Mouse (Mus musculus): Measurements from ENCODE around the gene Agmat. TPM values are rescaled to one million over a fixed set of nuclear protein-coding genes. Genes with fewer than 3 reads are reported as not detected.

The Agmat gene
- polyA plus RNA-seq, 1 experiment = 0.15 TPM

DNA sequence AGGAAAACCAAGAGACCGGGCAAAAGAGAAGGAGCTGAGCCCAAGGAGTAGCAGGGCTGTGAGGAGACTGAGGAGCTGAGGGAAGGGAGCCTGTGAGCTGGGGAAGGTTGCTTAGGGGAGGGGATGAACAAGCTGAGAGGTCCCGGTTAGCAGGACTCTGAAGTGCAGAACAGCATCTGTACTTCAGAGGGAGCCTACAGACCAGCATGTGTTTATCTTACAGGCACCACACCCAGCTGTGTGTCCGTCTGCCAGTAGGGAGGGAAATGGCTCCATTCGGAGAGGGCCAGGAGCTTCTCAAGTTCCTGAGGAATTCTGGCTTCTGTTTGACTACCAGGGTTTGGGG is 5.6 kb downstream of the Agmat start:
- DNase-seq = no peak
- TF ChIP-seq POLR2A (IDR thresholded peaks at IDR 0.05; ENCODE audit: borderline replicate concordance, extremely low read depth, low read depth, low read length) = no peak
- TF ChIP-seq CTCF (IDR thresholded peaks at IDR 0.05; ENCODE audit: insufficient read depth, low read length) = no peak
- Histone ChIP-seq H3K4me1 (ENCODE audit: control insufficient read depth, insufficient read depth, low read length) (no peaks in the 10 kb centered on the region), H3K4me3 (replicated peaks; ENCODE audit: extremely low read depth, low read depth, low read length) (no peak overlapping the region)
- WGBS = 8% methylated on average over 4 of the region's 4 CpGs

DNA sequence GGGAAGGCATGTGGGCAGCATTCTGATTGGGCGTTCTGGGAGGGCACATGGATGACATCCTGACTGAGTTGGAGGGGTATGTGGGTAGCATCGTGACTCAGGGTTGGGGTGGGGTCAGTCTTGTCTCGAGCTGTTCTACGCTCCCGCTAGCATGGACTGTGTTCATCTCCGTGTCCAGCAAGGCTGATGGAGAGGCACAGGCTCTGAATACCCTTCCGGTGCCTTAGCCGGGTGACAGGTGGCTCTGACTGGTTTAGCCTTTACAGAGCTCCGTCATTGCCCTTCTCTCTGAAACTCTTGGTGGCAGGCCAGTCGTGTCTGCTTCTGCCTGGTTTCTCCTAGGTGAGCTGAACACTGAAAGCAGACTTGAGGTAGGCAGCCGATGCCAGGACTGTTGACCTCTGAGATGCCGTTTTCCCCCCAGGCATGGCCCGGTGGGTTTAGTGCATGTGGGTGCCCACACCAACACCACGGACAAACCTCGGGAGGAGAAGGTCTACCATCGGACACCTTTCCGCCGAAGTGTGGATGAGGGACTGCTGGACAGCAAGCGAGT is 9.0 kb downstream of the Agmat start:
- Histone ChIP-seq H3K4me3 (replicated peaks; ENCODE audit: extremely low read depth, low read depth, low read length) (no peak overlapping the region), H3K4me1 (ENCODE audit: control insufficient read depth, insufficient read depth, low read length) (no peaks in the 10 kb centered on the region)
- TF ChIP-seq POLR2A (IDR thresholded peaks at IDR 0.05; ENCODE audit: borderline replicate concordance, extremely low read depth, low read depth, low read length) (no peak), CTCF (IDR thresholded peaks at IDR 0.05; ENCODE audit: insufficient read depth, low read length) (no peak)
- WGBS = 86% methylated on average over 19 of the region's 19 CpGs
- no peak for DNase-seq

DNA sequence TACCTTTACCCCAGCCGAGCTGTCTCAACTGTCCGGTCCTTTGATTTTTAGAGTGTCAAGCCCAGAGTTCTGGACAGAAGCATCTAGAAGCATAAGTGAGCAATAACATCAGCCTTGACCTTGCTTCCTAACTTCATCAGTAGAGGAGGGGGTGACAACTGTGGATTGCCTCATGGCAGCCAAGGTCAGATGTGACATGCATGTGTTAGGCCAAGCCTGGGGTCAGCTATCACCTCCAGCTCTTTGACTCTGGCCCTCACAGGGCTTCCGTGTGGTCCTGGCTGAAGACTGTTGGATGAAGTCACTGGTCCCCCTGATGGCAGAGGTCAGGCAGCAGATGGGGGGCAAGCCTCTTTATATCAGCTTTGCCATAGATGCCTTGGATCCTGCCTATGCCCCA is 10.7 kb downstream of the Agmat start:
- 86% methylated on average over 3 of the region's 3 CpGs for WGBS
- DNase-seq = no peak
- TF ChIP-seq CTCF (IDR thresholded peaks at IDR 0.05; ENCODE audit: insufficient read depth, low read length) (no peak), POLR2A (IDR thresholded peaks at IDR 0.05; ENCODE audit: borderline replicate concordance, extremely low read depth, low read depth, low read length) (no peak)
- Histone ChIP-seq H3K4me3 (replicated peaks; ENCODE audit: extremely low read depth, low read depth, low read length) (no peak overlapping the region), H3K4me1 (ENCODE audit: control insufficient read depth, insufficient read depth, low read length) (no peaks in the 10 kb centered on the region)

DNA sequence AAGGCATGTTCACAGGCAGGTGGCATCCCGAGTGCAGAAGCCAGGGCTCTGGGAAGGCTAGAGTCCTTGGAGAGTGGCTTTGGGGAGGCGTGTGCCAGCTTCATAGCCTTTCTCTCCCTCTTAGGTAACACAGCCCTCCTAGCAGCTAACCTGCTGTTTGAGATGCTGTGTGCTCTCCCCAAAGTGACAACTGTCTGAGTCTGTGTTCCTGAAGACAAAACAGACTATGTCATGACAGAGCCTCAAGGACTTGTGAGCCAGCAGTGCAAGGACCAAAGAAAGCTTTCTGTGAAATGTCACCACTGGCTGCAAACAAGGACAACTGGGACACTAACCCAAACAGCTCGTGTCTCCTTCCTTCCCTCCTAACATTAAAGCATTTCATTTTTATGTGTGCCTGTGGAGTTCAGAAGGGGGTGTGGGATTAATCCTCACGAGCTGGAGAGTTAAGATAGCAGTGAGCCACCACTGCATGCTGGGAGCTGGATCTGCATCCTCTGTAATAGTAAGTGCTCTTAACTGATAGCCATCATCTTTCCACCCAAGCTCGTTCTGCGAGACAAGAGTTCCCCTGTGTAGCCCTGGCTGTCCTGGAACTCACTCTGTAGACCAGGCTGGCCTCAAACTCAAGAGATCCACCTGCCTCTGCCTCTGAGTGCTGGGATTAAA is 12.5 kb downstream of the Agmat start:
- TF ChIP-seq POLR2A (IDR thresholded peaks at IDR 0.05; ENCODE audit: borderline replicate concordance, extremely low read depth, low read depth, low read length) (no peak), CTCF (IDR thresholded peaks at IDR 0.05; ENCODE audit: insufficient read depth, low read length) (no peak)
- Histone ChIP-seq H3K4me1 (ENCODE audit: control insufficient read depth, insufficient read depth, low read length) (no peaks in the 10 kb centered on the region), H3K4me3 (replicated peaks; ENCODE audit: extremely low read depth, low read depth, low read length) (no peak overlapping the region)
- 60% methylated on average over 6 of the region's 6 CpGs for WGBS
- no peak for DNase-seq

DNA sequence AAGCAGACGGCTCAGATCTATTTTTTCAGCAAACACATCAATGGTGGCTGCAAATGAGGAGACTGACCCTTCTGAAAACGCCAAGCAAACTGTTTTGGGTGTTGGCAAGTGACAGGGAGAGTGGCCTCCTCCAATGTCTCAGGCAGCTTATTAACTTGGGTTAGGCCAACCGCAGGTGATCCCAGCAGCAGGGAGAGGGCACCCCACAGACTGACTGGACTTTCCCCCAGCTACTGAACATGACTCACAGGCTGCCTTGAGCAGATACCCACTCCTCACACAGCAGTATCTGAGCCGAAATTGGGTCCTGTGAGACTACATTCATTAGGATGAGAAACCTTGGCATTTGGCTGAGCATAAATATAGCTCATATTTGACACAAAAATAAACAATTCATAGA is 14.5 kb downstream of the Agmat start:
- DNase-seq = no peak
- Histone ChIP-seq H3K4me3 (replicated peaks; ENCODE audit: extremely low read depth, low read depth, low read length) (no peak overlapping the region), H3K4me1 (ENCODE audit: control insufficient read depth, insufficient read depth, low read length) (no peaks in the 10 kb centered on the region)
- WGBS = 84% methylated on average over 4 of the region's 4 CpGs
- TF ChIP-seq POLR2A (IDR thresholded peaks at IDR 0.05; ENCODE audit: borderline replicate concordance, extremely low read depth, low read depth, low read length) (no peak), CTCF (IDR thresholded peaks at IDR 0.05; ENCODE audit: insufficient read depth, low read length) (no peak)

DNA sequence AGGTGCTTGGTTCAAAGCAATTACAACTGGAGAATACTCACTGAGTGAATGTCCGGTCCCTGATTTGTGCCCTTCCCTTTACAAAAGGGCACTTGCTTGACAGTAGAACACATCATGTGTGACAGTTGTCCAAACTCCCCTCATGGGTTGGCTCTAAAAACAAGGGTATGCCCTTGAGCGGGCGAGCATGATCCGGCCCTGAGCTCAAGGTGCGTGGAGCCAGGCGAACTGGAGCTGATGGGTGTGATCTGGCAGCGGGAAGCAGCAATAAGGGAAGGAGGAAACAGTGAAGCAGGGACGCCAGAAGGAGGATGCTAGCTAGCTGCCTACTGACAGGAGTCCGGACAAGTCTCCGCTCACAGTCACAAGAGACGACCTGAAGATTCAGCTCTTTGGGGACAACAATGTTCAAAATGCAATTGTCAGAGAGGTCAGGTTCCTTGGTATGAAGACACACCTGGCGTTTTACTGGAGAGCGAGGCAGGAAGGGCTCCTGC is 15.7 kb downstream of the Agmat start:
- 91% methylated on average over 13 of the region's 13 CpGs for WGBS
- DNase-seq = no peak
- H3K4me1 ChIP-seq (ENCODE audit: control insufficient read depth, insufficient read depth, low read length) = 0 out of 2 replicates have a peak, but pooled peaks cover 2% of the 10 kb centered on the region

DNA sequence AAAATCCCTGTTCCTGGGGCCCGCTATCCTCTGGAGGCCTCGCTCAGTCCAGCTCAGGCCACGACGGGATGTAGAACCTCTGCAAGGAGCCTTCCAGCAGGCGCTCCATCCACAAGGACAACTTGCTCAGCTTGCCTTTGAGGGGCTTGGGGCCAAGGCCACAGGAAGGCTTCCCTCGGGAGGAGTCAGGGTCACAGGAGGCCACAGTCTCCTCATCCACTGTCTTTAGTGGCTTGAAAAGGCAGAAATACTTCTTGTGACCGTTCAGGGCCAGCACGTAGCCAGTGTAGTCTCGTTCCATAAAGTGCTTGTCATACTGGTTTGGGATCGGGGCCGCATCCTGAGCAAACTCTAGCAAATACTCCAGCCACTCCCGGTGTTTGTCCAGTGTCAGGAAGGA is 17.0 kb downstream of the Agmat start:
- no peak for DNase-seq
- TF ChIP-seq POLR2A (IDR thresholded peaks at IDR 0.05; ENCODE audit: borderline replicate concordance, extremely low read depth, low read depth, low read length) = no peak
- 74% methylated on average over 12 of the region's 12 CpGs for WGBS
- 0 out of 2 replicates have a peak, but pooled peaks cover 2% of the 10 kb centered on the region for H3K4me1 ChIP-seq (ENCODE audit: control insufficient read depth, insufficient read depth, low read length)
- H3K4me3 ChIP-seq (replicated peaks; ENCODE audit: extremely low read depth, low read depth, low read length) = no peak overlapping the region

More for the DNA sequence above, 15.7 kb downstream of the Agmat start:
- no peak overlapping the region for H3K4me3 ChIP-seq (replicated peaks; ENCODE audit: extremely low read depth, low read depth, low read length)
- no peak for TF ChIP-seq POLR2A (IDR thresholded peaks at IDR 0.05; ENCODE audit: borderline replicate concordance, extremely low read depth, low read depth, low read length)
- no peak for TF ChIP-seq CTCF (IDR thresholded peaks at IDR 0.05; ENCODE audit: insufficient read depth, low read length)

DNA sequence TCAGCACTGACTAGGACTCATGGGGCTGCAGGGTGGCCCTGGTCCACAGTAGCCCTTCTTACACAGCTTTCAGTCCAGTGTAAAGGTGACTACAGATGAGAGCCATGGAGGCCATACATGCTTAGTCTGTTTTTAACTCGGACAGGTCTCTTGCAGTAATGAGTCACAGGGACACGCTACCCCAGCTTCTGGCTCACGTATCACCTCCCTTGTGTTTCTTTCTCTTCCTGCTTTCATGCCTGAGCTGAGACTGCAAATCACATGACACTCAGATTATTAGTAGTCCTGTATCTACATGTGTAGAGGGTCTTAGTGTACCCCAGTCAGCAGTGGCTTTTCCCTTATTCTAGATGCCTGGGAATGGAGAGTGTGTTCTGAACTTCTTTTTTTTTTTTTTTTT is 18.5 kb downstream of the Agmat start:
- Histone ChIP-seq H3K4me3 (replicated peaks; ENCODE audit: extremely low read depth, low read depth, low read length) (no peak overlapping the region), H3K4me1 (ENCODE audit: control insufficient read depth, insufficient read depth, low read length) (0 out of 2 replicates have a peak, but pooled peaks cover 2% of the 10 kb centered on the region)
- DNase-seq = no peak
- no peak for TF ChIP-seq POLR2A (IDR thresholded peaks at IDR 0.05; ENCODE audit: borderline replicate concordance, extremely low read depth, low read depth, low read length)
- no peak for TF ChIP-seq CTCF (IDR thresholded peaks at IDR 0.05; ENCODE audit: insufficient read depth, low read length)
- 90% methylated on average over 3 of the region's 3 CpGs for WGBS

DNA sequence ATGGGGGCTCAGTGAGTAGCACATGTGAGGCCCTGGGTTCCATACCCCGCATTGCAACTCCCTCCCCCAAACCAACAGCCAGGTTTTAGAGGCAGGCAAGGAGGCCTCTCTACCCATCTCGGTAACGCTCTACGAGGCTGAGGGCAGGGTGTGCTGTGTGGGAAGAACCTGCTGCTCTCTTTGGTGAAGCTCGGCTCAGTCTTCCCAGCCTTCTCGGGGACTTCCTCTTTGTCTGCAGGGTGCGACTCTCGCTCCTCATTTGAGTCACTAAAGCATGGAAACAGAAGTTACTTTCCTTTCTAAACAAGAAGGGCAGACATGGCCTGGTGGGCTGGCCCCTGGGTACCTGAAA is 19.8 kb downstream of the Agmat start:
- DNase-seq = no peak
- Histone ChIP-seq H3K4me3 (replicated peaks; ENCODE audit: extremely low read depth, low read depth, low read length) (no peak overlapping the region), H3K4me1 (ENCODE audit: control insufficient read depth, insufficient read depth, low read length) (0 out of 2 replicates have a peak, but pooled peaks cover 2% of the 10 kb centered on the region)
- no peak for TF ChIP-seq POLR2A (IDR thresholded peaks at IDR 0.05; ENCODE audit: borderline replicate concordance, extremely low read depth, low read depth, low read length)
- TF ChIP-seq CTCF (IDR thresholded peaks at IDR 0.05; ENCODE audit: insufficient read depth, low read length) = no peak
- WGBS = 63% methylated on average over 8 of the region's 8 CpGs
